Comparison of ENCODE assay signal across 26 mouse cellular contexts in genomic region chr17:32927803-32928202, GRCm38 (mm10). TPM values are rescaled to one million over a fixed set of nuclear protein-coding genes. Genes with fewer than 3 reads are reported as not detected.
A peak's percentile ranks its signal among the peaks of the same experiment; 100 is the strongest.
DNase-seq lines count a peak whose midpoint lies in the region; ATAC-seq and TF ChIP-seq lines count a peak whose summit lies in the region.
"Had no signal": no experiment of that assay in that cellular context is flagged by ENCODE, and none has a peak within 500 bp of the region (broad histone marks: within the 10 kb centered on the region; RNA-seq: fewer than 3 reads in every experiment).

No protein-coding gene starts in this region.

- H3K9me3 ChIP-seq in intestine, embryonic 14.5 days (ENCODE audit: control insufficient read depth, low read length): no peaks in the 10 kb centered on the region
- no peaks in the 10 kb centered on the region for H3K9me3 ChIP-seq in intestine, embryonic 16.5 days (ENCODE audit: control insufficient read depth, low read length)
- H3K9me3 ChIP-seq in stomach, postnatal 0 days (ENCODE audit: control insufficient read depth, low read length): no peaks in the 10 kb centered on the region
- H3K9me3 ChIP-seq: embryonic facial prominence, embryonic 10.5 days; embryonic facial prominence, embryonic 12.5 days; forebrain, embryonic 13.5 days; forebrain, embryonic 15.5 days; G1E had no signal

- H3K9ac ChIP-seq in intestine, embryonic 14.5 days (ENCODE audit: low read length): no peak overlapping the region
- H3K9ac ChIP-seq in intestine, embryonic 16.5 days (ENCODE audit: low read depth, low read length): peak overlapping the region; percentile 24
- no peak overlapping the region for H3K9ac ChIP-seq in stomach, postnatal 0 days (ENCODE audit: low read length)
- H3K9ac ChIP-seq: embryonic facial prominence, embryonic 12.5 days; forebrain, embryonic 13.5 days; forebrain, embryonic 15.5 days had no signal

- no peaks in the 10 kb centered on the region for H3K36me3 ChIP-seq in intestine, embryonic 14.5 days (ENCODE audit: control insufficient read depth, insufficient read depth, low read length)
- no peaks in the 10 kb centered on the region for H3K36me3 ChIP-seq in intestine, embryonic 16.5 days (ENCODE audit: control insufficient read depth, insufficient read depth, low read length)
- no peaks in the 10 kb centered on the region for H3K36me3 ChIP-seq in stomach, postnatal 0 days (ENCODE audit: control insufficient read depth, insufficient read depth, low read length)
- H3K36me3 ChIP-seq: embryonic facial prominence, embryonic 10.5 days; embryonic facial prominence, embryonic 12.5 days; forebrain, embryonic 15.5 days had no signal

- DNase-seq in intestine, embryonic 14.5 days (ENCODE audit: low spot score): peak; percentile 58
- peak; percentile 76 for DNase-seq in large intestine, adult 2 months (ENCODE audit: low read depth, low spot score)
- peak; percentile 34 for DNase-seq in stomach, postnatal 0 days (ENCODE audit: low spot score)
- no peak for DNase-seq in T-cell, adult 2 months (ENCODE audit: low spot score)
- no peak for DNase-seq in layer of hippocampus, adult 2 months (ENCODE audit: low spot score in 2 of 2)
- DNase-seq in cerebellum, adult 8-10 months: no peak
- DNase-seq: adrenal gland, adult 2 months; adrenal gland, postnatal 10 days; adrenal gland, postnatal 25 days; B cell, adult 2 months; cerebellum, adult 11 months; cerebellum, adult 18-20 months; cerebellum, adult 9-10 months; cerebellum, postnatal 10 days; cerebellum, postnatal 25 days had no signal

- no peaks in the 10 kb centered on the region for H3K27me3 ChIP-seq in intestine, embryonic 14.5 days (replicated peaks; ENCODE audit: control insufficient read depth, insufficient read depth, low read length)
- H3K27me3 ChIP-seq in intestine, embryonic 16.5 days (replicated peaks; ENCODE audit: control insufficient read depth, insufficient read depth, low read length): no peaks in the 10 kb centered on the region
- no peaks in the 10 kb centered on the region for H3K27me3 ChIP-seq in stomach, postnatal 0 days (ENCODE audit: control insufficient read depth, insufficient read depth, low read length)
- H3K27me3 ChIP-seq: CH12.LX; embryonic facial prominence, embryonic 12.5 days; forebrain, embryonic 15.5 days; Patski had no signal

- ATAC-seq in intestine, embryonic 14.5 days (replicated peaks; ENCODE audit: low FRiP score, low TSS enrichment, low read depth): peak; percentile 50; the same call in 1 of the 2 replicates
- ATAC-seq in intestine, embryonic 16.5 days: peak; percentile 88
- ATAC-seq in stomach, postnatal 0 days (ENCODE audit: low FRiP score, low TSS enrichment): no peak
- ATAC-seq: CD4-positive, CD25-positive, alpha-beta regulatory T cell, adult 4 months; forebrain, embryonic 13.5 days; forebrain, embryonic 15.5 days; Patski had no signal

- H3K4me3 ChIP-seq in intestine, embryonic 14.5 days (ENCODE audit: low read depth, low read length): no peak overlapping the region
- H3K4me3 ChIP-seq in intestine, embryonic 16.5 days (ENCODE audit: low read length): no peak overlapping the region
- H3K4me3 ChIP-seq in stomach, postnatal 0 days (ENCODE audit: low read depth, low read length): no peak overlapping the region
- H3K4me3 ChIP-seq in layer of hippocampus, adult 2 months: no peak overlapping the region
- H3K4me3 ChIP-seq: embryonic facial prominence, embryonic 10.5 days; embryonic facial prominence, embryonic 12.5 days; forebrain, embryonic 13.5 days; forebrain, embryonic 15.5 days had no signal

- H3K4me1 ChIP-seq in intestine, embryonic 14.5 days (replicated peaks; ENCODE audit: control insufficient read depth, insufficient read depth, low read length): no peaks in the 10 kb centered on the region
- peaks cover 27% of the 10 kb centered on the region for H3K4me1 ChIP-seq in intestine, embryonic 16.5 days (ENCODE audit: control insufficient read depth, insufficient read depth, low read length)
- no peaks in the 10 kb centered on the region for H3K4me1 ChIP-seq in stomach, postnatal 0 days (replicated peaks; ENCODE audit: control insufficient read depth, insufficient read depth)
- H3K4me1 ChIP-seq: embryonic facial prominence, embryonic 12.5 days had no signal

- WGBS in intestine, embryonic 14.5 days: 84% methylated on average over 5 of the region's 5 CpGs
- 64% methylated on average over 5 of the region's 5 CpGs for WGBS in intestine, embryonic 16.5 days
- 33% methylated on average over 5 of the region's 5 CpGs for WGBS in large intestine, adult 2 months
- WGBS in stomach, postnatal 0 days: 78% methylated on average over 5 of the region's 5 CpGs

- TF ChIP-seq EP300 in stomach, postnatal 0 days (optimal IDR thresholded peaks at IDR 0.05): no peak

- TF ChIP-seq CTCF in stomach, postnatal 0 days (IDR thresholded peaks at IDR 0.05; ENCODE audit: low read depth): no peak
- no peak for TF ChIP-seq CTCF in layer of hippocampus, adult 2 months (conservative IDR thresholded peaks at IDR 0.05)

- H3K27ac ChIP-seq in intestine, embryonic 14.5 days (ENCODE audit: low read depth): no peak overlapping the region
- peak overlapping the region; percentile 88 for H3K27ac ChIP-seq in intestine, embryonic 16.5 days (ENCODE audit: low read length)
- no peak overlapping the region for H3K27ac ChIP-seq in stomach, postnatal 0 days (replicated peaks)
- no peak overlapping the region for H3K27ac ChIP-seq in layer of hippocampus, adult 2 months
- H3K27ac ChIP-seq: embryonic facial prominence, embryonic 10.5 days; embryonic facial prominence, embryonic 12.5 days; forebrain, embryonic 13.5 days; forebrain, embryonic 15.5 days had no signal

- H3K4me2 ChIP-seq in intestine, embryonic 14.5 days (ENCODE audit: low read length): no peak overlapping the region
- H3K4me2 ChIP-seq in intestine, embryonic 16.5 days (ENCODE audit: low read depth, low read length): 0 out of 2 replicates have a peak overlapping the region, but pooled peaks have one; percentile 19
- no peak overlapping the region for H3K4me2 ChIP-seq in stomach, postnatal 0 days (replicated peaks; ENCODE audit: low read depth)
- H3K4me2 ChIP-seq: embryonic facial prominence, embryonic 12.5 days; forebrain, embryonic 13.5 days; forebrain, embryonic 15.5 days had no signal

RNA-seq across cellular contexts. Expression of gene Cyp4f14, which starts 10.7 kb away (rescaled TPM):
- 0.73 and 0.78 TPM in 2 replicates for polyA plus RNA-seq in intestine, embryonic 14.5 days (2014; fragmentation: Nextera tagmentation; extraction: Ambion mirVana)
- polyA plus RNA-seq in intestine, embryonic 16.5 days (2015; fragmentation: Nextera tagmentation; extraction: Ambion mirVana): 4.7 and 5.0 TPM in 2 replicates
- polyA plus RNA-seq in large intestine, adult 2 months (2012; rRNA removed): 541 and 1,297 TPM in 2 replicates
- not detected in 2 replicates for polyA plus RNA-seq in stomach, postnatal 0 days (2015; fragmentation: Nextera tagmentation; extraction: Ambion mirVana)
- total RNA-seq in layer of hippocampus, adult 2 months (2021): 1 to 10 TPM; 4.1 to 5.4 TPM
- total RNA-seq: CH12.LX had no signal
- polyA plus RNA-seq: CD4-positive, CD25-positive, alpha-beta regulatory T cell, adult 4 months; embryonic facial prominence, embryonic 10.5 days; embryonic facial prominence, embryonic 12.5 days; embryonic facial prominence, embryonic 14.5 days; forebrain, embryonic 11.5 days; forebrain, embryonic 13.5 days; G1E; Patski had no signal

RNA-seq across cellular contexts. Expression of gene Cyp4f13, which starts 19.4 kb away (rescaled TPM):
- 17.8 and 19.9 TPM in 2 replicates for polyA plus RNA-seq in intestine, embryonic 14.5 days (2014; fragmentation: Nextera tagmentation; extraction: Ambion mirVana)
- polyA plus RNA-seq in intestine, embryonic 16.5 days (2015; fragmentation: Nextera tagmentation; extraction: Ambion mirVana): 30.5 and 36.7 TPM in 2 replicates
- 60.1 and 94.9 TPM in 2 replicates for polyA plus RNA-seq in large intestine, adult 2 months (2012; rRNA removed)
- polyA plus RNA-seq in stomach, postnatal 0 days (2015; fragmentation: Nextera tagmentation; extraction: Ambion mirVana): 15.5 and 19.2 TPM in 2 replicates
- total RNA-seq in layer of hippocampus, adult 2 months (2021): 10 to 100 TPM; 23.7 to 27.6 TPM

RNA-seq across cellular contexts. Expression of gene Zfp870, which starts 36.4 kb away (rescaled TPM):
- polyA plus RNA-seq in intestine, embryonic 14.5 days (2014; fragmentation: Nextera tagmentation; extraction: Ambion mirVana): 6.7 and 8.6 TPM in 2 replicates
- polyA plus RNA-seq in intestine, embryonic 16.5 days (2015; fragmentation: Nextera tagmentation; extraction: Ambion mirVana): 5.9 and 7.3 TPM in 2 replicates
- polyA plus RNA-seq in large intestine, adult 2 months (2012; rRNA removed): 1.1 and 1.2 TPM in 2 replicates
- polyA plus RNA-seq in stomach, postnatal 0 days (2015; fragmentation: Nextera tagmentation; extraction: Ambion mirVana): 2.6 and 2.7 TPM in 2 replicates
- 10 to 100 TPM; 10.4 to 10.9 TPM for total RNA-seq in layer of hippocampus, adult 2 months (2021)

RNA-seq across cellular contexts. Expression of gene Zfp472, which starts 37.8 kb away (rescaled TPM):
- polyA plus RNA-seq in intestine, embryonic 14.5 days (2014; fragmentation: Nextera tagmentation; extraction: Ambion mirVana): 13.1 and 14.9 TPM in 2 replicates
- 9.6 and 11.5 TPM in 2 replicates for polyA plus RNA-seq in intestine, embryonic 16.5 days (2015; fragmentation: Nextera tagmentation; extraction: Ambion mirVana)
- polyA plus RNA-seq in large intestine, adult 2 months (2012; rRNA removed): 1.7 and 2.0 TPM in 2 replicates
- polyA plus RNA-seq in stomach, postnatal 0 days (2015; fragmentation: Nextera tagmentation; extraction: Ambion mirVana): 5.6 and 6.4 TPM in 2 replicates
- 1 to 10 TPM; 5.6 to 6.5 TPM for total RNA-seq in layer of hippocampus, adult 2 months (2021)

Comparison
In these comparisons a context has a peak if more than half of its experiments do, and no peak if none do; other contexts are left out.
1. DNase-seq: peak in intestine, embryonic 14.5 days (single experiment), large intestine, adult 2 months (single experiment) and stomach, postnatal 0 days (single experiment); none in T-cell, adult 2 months (single experiment), layer of hippocampus, adult 2 months (0 of 2) and cerebellum, adult 8-10 months (single experiment).
2. RNA of gene Cyp4f14, which starts 10.7 kb away (polyA plus RNA-seq): 541 to 1,297 TPM in large intestine, adult 2 months; 4.7 to 5.0 TPM in intestine, embryonic 16.5 days, 0.73 to 0.78 TPM in intestine, embryonic 14.5 days and not detected in stomach, postnatal 0 days; every median in the first group is over 10 times any median in the second.